Mouse (Mus musculus) hindbrain, embryonic 11.5 days (tissue): ENCODE measurements around the gene Krtap3-2. TPM values are rescaled to one million over a fixed set of nuclear protein-coding genes. Genes with fewer than 3 reads are reported as not detected.

Source experiments
- ATAC-seq: fragments of 200-750 bp; cut with Nextera tagmentation; 2 replicates; pipeline ENCODE4 v1.8.0; 2017; ENCODE audit warnings: mild to moderate bottlenecking, moderate TSS enrichment, moderate library complexity; ENCODE audit not compliant: low FRiP score
- DNase-seq: peaks from one replicate; pipeline ENCODE4 v3.0.0-alpha.2; 2015; ENCODE audit warnings: low spot score
- H3K27ac ChIP-seq: fragments of 300-500 bp; sonication (generic); 2 replicates; pipeline ENCODE4 v1.5.1; 2014; ENCODE audit warnings: mild to moderate bottlenecking, low read depth, low read length
- H3K27me3 ChIP-seq: fragments of 300-500 bp; sonication (generic); 2 replicates; pipeline ENCODE4 v1.6.1; 2014; ENCODE audit warnings: mild to moderate bottlenecking, low read length, moderate library complexity, mixed read lengths; ENCODE audit not compliant: control insufficient read depth, insufficient read depth
- H3K36me3 ChIP-seq: fragments of 300-500 bp; sonication (generic); 2 replicates; pipeline ENCODE4 v1.6.1; 2014; ENCODE audit warnings: mild to moderate bottlenecking, low read length, moderate library complexity, mixed read lengths; ENCODE audit not compliant: control insufficient read depth, insufficient read depth
- H3K4me1 ChIP-seq: fragments of 300-500 bp; sonication (generic); replicated peaks from 2 replicates; pipeline ENCODE4 v1.6.1; 2014; ENCODE audit warnings: low read length, mixed read lengths; ENCODE audit not compliant: control insufficient read depth, insufficient read depth
- H3K4me2 ChIP-seq: fragments of 300-500 bp; sonication (generic); replicated peaks from 2 replicates; pipeline ENCODE4 v1.6.1; 2014; ENCODE audit warnings: mild to moderate bottlenecking, low read depth, low read length
- H3K4me3 ChIP-seq: fragments of 300-500 bp; sonication (generic); 2 replicates; pipeline ENCODE4 v1.5.1; 2014; ENCODE audit warnings: low read depth, low read length
- H3K9ac ChIP-seq: fragments of 300-500 bp; sonication (generic); 2 replicates; pipeline ENCODE4 v1.6.1; 2014; ENCODE audit warnings: low read depth, low read length
- H3K9me3 ChIP-seq: fragments of 300-500 bp; sonication (generic); 2 replicates; pipeline ENCODE4 v1.6.1; 2016; ENCODE audit warnings: low read length; ENCODE audit not compliant: control insufficient read depth
- WGBS: fragments of 180-500 bp; shearing (Covaris S2); extraction: QIAGEN DNeasy Blood & Tissue Kit; methylation state at CpG from one replicate; pipeline ENCODE4 v1.1.7; 2014; 5-methylcytosine and 5-hydroxymethylcytosine counted together
- polyA plus RNA-seq: library from polyadenylated mRNA; unstranded; fragments of >200 nt; fragmentation: Nextera tagmentation; extraction: Ambion mirVana; gene quantifications from 2 replicates; pipeline ENCODE4 v1.2.1, GENCODE M21; 2014

Gene Krtap3-2
- polyA plus RNA-seq, 1 experiment from 2014 or later, result not detected

- Histone ChIP-seq H3K9ac (peak overlapping the region; percentile 42; the same call in 1 of the 2 replicates), H3K9me3 (no peaks in the 10 kb centered on the region), H3K27ac (no peak overlapping the region), H3K4me2 (peak overlapping the region; percentile 32; the same call in 1 of the 2 replicates), H3K4me1 (no peaks in the 10 kb centered on the region), H3K27me3 (no peaks in the 10 kb centered on the region), H3K36me3 (no peaks in the 10 kb centered on the region), H3K4me3 (no peak overlapping the region)
- peak; percentile 63 for ATAC-seq
- 6% methylated on average over 7 of the region's 7 CpGs for WGBS
- DNase-seq, result peak; percentile 87
Measured at GRCm38 (mm10) chr11:99574106-99574505, 17.5 kb upstream of the Krtap3-2 start.

DNA sequence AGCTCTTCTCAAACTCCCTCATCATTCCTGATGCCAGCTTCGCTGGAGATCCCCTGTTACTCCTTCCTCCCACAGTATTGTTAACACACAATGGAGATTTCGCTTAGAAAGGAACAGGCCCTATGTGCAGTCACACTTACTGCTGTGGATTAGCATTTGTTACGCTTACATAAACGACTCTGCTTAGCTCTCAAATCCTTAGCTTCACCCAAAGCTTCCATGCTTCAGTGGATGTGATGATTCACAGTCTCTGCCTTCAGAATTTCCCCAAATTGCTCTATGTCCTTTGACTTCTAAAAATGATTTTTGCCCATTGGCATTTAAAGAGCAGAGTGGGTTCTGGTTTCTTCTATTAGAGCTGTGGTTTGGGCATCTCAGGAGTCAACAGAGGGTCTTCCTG is 16.5 kb upstream of the Krtap3-2 start:
- DNase-seq (no peak), ATAC-seq (no peak)
- Histone ChIP-seq H3K27ac (no peak overlapping the region), H3K9ac (no peak overlapping the region), H3K9me3 (no peaks in the 10 kb centered on the region), H3K4me2 (no peak overlapping the region), H3K4me1 (no peaks in the 10 kb centered on the region), H3K4me3 (no peak overlapping the region), H3K27me3 (no peaks in the 10 kb centered on the region), H3K36me3 (no peaks in the 10 kb centered on the region)
- 46% methylated on average over 4 of the region's 4 CpGs for WGBS

DNA sequence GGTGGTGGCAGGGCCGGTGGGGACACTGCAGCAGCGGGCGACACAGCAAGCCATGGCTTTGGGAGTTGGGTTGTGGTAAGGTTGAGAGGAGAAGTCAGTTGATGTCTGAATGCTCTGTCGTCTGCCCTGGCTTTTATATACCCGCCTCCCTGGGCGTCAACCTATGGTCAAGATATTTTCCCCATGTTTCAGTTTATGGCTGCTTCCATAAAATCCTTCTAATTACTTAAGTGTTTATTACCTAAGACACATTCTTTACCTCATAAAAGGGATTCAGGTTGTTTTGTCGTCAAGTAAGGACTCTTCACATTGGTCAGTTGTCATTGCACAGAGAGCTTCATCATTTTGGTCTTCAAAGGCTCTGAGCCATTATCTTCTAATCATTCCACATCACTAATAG is 9.9 kb upstream of the Krtap3-2 start, which contains the start of gene Krtap3-1:
Krtap3-1 (minus strand) TSS at position 101 of the 400 bp plus-strand sequence.
- Histone ChIP-seq H3K4me2 (no peak within 1 kb of the TSS), H3K4me1 (no peaks in the 10 kb centered on the region), H3K9ac (no peak within 1 kb of the TSS), H3K27ac (no peak within 1 kb of the TSS), H3K27me3 (no peaks in the 10 kb centered on the region), H3K36me3 (no peaks in the 10 kb centered on the region), H3K9me3 (no peaks in the 10 kb centered on the region), H3K4me3 (no peak within 1 kb of the TSS)
- 94% methylated on average over 7 of the region's 7 CpGs for WGBS
- DNase-seq (no peak), ATAC-seq (no peak)

DNA sequence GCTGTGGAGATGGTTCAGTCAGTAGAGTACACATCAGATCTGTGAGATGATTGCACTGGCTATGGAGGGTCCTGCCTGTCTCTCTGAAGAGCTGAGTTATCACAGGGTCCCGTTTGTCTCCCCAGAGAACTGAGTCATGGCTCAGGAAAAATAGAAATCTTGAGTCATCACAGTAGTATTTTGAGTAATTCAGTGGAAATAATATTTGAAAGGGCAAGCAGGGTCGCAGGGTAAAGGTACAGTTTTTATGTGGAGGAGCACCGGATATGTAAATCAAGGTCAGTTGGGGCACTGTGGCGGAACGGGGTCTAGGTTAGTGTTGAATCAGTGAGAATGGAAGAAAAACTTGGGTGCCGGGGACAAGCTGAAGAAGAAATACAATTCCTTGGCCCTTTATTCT is 5.9 kb upstream of the Krtap3-2 start:
- Histone ChIP-seq H3K9me3 (no peaks in the 10 kb centered on the region), H3K36me3 (no peaks in the 10 kb centered on the region), H3K9ac (no peak overlapping the region), H3K4me2 (no peak overlapping the region), H3K27me3 (no peaks in the 10 kb centered on the region), H3K27ac (no peak overlapping the region), H3K4me1 (no peaks in the 10 kb centered on the region), H3K4me3 (no peak overlapping the region)
- DNase-seq, result no peak
- WGBS, result 81% methylated on average over 6 of the region's 6 CpGs
- ATAC-seq, result no peak

GRCm38 (mm10) chr11:99559366-99559765 is 2.7 kb upstream of the Krtap3-2 start, which contains the start of gene Gm11939:
Gene Gm11939, minus strand, starts transcription at chr11:99559466.
- Histone ChIP-seq H3K4me3 (no peak within 1 kb of the TSS), H3K4me2 (no peak within 1 kb of the TSS), H3K36me3 (no peaks in the 10 kb centered on the region), H3K9ac (no peak within 1 kb of the TSS), H3K9me3 (no peaks in the 10 kb centered on the region), H3K27ac (no peak within 1 kb of the TSS), H3K4me1 (no peaks in the 10 kb centered on the region), H3K27me3 (no peaks in the 10 kb centered on the region)
- no peak for DNase-seq
- ATAC-seq, result no peak
- 88% methylated on average over 9 of the region's 9 CpGs for WGBS

DNA sequence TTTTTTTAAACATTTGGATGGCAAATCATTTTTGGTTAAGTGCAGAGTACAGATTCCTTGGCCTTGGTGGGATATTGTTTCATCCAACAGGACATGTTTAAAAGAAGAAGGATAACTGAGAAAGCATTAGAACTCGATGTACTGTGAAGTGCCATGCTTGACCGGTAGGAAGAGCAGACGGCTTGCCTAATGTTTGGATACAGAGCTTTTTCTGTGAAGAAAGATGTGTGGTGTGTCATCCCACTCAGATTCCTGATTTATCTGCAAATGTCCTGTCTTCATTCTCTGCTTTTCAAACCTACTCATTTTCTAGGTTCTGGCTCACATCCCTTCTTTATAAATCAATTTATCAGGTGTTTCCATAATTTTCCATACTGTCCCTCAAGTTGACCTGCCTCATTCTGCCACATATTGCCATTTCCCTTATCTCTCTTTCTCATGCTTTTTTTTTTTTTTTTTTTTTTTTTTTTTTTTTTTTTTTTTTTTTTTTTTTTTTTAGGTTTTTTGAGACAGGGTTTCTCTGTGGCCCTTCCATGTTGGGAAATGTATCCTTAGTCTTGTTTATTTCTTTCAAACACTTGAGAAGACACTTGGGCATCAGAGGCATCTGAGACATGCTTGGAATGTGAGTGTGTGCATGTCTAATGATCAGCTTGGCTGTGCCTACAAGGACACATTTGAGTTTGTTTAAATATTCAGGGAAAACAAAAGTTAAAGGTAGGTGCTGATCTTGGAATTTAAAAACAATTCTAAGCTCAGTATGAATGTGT is 1.5 kb upstream of the Krtap3-2 start:
- Histone ChIP-seq H3K9ac (no peak overlapping the region), H3K27me3 (no peaks in the 10 kb centered on the region), H3K27ac (no peak overlapping the region), H3K4me2 (no peak overlapping the region), H3K36me3 (no peaks in the 10 kb centered on the region), H3K9me3 (no peaks in the 10 kb centered on the region), H3K4me3 (no peak overlapping the region), H3K4me1 (no peaks in the 10 kb centered on the region)
- no peak for DNase-seq
- ATAC-seq, result no peak
- WGBS, result 74% methylated on average over 3 of the region's 3 CpGs

- no peak overlapping the region for H3K4me3 ChIP-seq
- 82% methylated on average over 2 of the region's 2 CpGs for WGBS
- no peaks in the 10 kb centered on the region for H3K4me1 ChIP-seq
- H3K27ac ChIP-seq, result no peak overlapping the region
- no peaks in the 10 kb centered on the region for H3K36me3 ChIP-seq
- DNase-seq (no peak), ATAC-seq (no peak)
- H3K9me3 ChIP-seq, result no peaks in the 10 kb centered on the region
- H3K27me3 ChIP-seq, result no peaks in the 10 kb centered on the region
- no peak overlapping the region for H3K4me2 ChIP-seq
- no peak overlapping the region for H3K9ac ChIP-seq
Measured at GRCm38 (mm10) chr11:99556195-99556594, 458 bp downstream of the Krtap3-2 start.

GRCm38 (mm10) chr11:99550765-99551164 is 5.9 kb downstream of the Krtap3-2 start, which contains the start of gene Krtap3-3:
Gene Krtap3-3, minus strand, starts transcription at chr11:99550865.
- no peak for ATAC-seq
- H3K4me1 ChIP-seq, result no peaks in the 10 kb centered on the region
- H3K36me3 ChIP-seq, result no peaks in the 10 kb centered on the region
- H3K9ac ChIP-seq, result no peak within 1 kb of the TSS
- H3K4me2 ChIP-seq, result no peak within 1 kb of the TSS
- no peak within 1 kb of the TSS for H3K27ac ChIP-seq
- H3K4me3 ChIP-seq, result no peak within 1 kb of the TSS
- DNase-seq, result no peak
- H3K27me3 ChIP-seq, result no peaks in the 10 kb centered on the region
- H3K9me3 ChIP-seq, result no peaks in the 10 kb centered on the region
- WGBS, result 67% methylated on average over 4 of the region's 4 CpGs

- Histone ChIP-seq H3K4me3 (no peak overlapping the region), H3K4me2 (no peak overlapping the region), H3K9me3 (no peaks in the 10 kb centered on the region), H3K27me3 (no peaks in the 10 kb centered on the region), H3K36me3 (no peaks in the 10 kb centered on the region), H3K4me1 (no peaks in the 10 kb centered on the region), H3K27ac (no peak overlapping the region), H3K9ac (no peak overlapping the region)
- no peak for DNase-seq
- no peak for ATAC-seq
Measured at GRCm38 (mm10) chr11:99547892-99548291, 8.8 kb downstream of the Krtap3-2 start.
